Mouse (Mus musculus) cerebellum, adult 2 months (tissue): ENCODE data around the gene Atp13a3.

Experiments used
- CTCF ChIP-seq: fragments of 200-500 bp; IDR thresholded peaks from 2 replicates; pipeline ENCODE4 v1.5.1; 2011; ENCODE audit warnings: low read depth, mild to moderate bottlenecking, control low read depth, low read length, moderate library complexity, borderline replicate concordance; ENCODE audit not compliant: insufficient read depth
- POLR2A ChIP-seq: fragments of 200-500 bp; IDR thresholded peaks from 2 replicates; pipeline ENCODE4 v1.6.1; 2011; ENCODE audit warnings: low read length, control low read depth, borderline replicate concordance; ENCODE audit not compliant: insufficient read depth

DNA sequence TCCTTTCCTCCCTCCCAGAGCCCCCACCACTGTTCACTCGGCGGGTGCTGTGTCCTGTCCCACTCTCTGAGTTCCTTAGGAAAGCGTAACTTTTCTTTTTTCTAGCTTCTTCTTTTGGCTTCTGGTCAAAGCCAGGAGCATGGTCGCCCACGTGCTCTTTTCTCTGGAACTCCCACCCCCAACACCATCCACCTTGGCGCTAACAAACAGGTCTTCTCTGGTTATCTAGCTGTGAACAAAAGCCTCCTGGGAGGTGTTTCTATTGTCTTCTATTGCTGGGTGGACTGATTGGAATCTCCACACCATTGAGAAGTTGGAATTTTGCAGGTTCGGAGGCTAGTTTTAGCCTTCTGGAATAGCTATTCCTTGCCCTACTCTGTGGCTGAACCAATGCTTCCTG, 30.5 kb upstream of the Atp13a3 start:
- TF ChIP-seq POLR2A (no peak), CTCF (no peak)
